Mouse (Mus musculus) ES-Bruce4 (cell line): Measurements from ENCODE around the gene Hist1h3b.

Experiments used
- CTCF ChIP-seq: IDR thresholded peaks from one replicate; pipeline ENCODE4 v1.8.1; 2011; ENCODE audit warnings: low read depth, low read length
- POLR2A ChIP-seq: IDR thresholded peaks from one replicate; pipeline ENCODE4 v1.8.1; 2011; ENCODE audit warnings: low read length; ENCODE audit not compliant: insufficient read depth

- TF ChIP-seq POLR2A, result peak; percentile 99
- no peak for TF ChIP-seq CTCF
Observed at GRCm38 (mm10) chr13:23763586-23764323, 11.7 kb downstream of the Hist1h3b start, which contains the start of gene Hist1h1a.
